Mouse (Mus musculus): Measurements from ENCODE around the gene Mbd3.
"Not testable (repeated sequence)": the region's sequence is repeated elsewhere in the genome, so short reads cannot be mapped to it uniquely, and the experiment has no call there.

Gene Mbd3

DNA sequence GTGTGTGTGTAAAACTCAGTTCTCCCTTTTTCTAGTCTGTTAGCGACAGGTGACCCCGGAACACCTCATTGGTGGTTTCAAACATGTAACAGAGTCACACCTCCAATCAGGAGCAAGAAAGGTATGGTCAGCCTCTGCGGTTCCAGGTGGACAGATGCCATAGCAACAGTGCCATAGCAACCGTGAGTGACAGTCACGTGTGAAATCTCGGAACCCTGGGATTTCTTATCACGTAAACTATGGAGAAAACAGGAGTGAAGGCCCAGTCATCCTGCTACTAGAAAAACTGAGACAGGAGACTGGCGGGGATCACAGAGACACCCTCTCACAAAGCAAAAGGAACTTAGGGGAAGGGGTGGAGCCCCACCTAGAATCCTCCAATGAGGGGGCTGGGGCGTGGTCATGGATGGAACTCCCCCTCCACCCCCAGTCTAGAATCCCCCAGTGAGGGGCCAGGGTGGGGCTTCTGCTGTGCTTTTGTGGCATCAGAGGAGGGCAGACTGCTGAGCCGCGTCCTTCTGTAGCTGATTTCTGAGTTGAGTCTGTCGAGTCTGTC is 27.9 kb downstream of the Mbd3 start:
- DNase-seq (ENCODE audit: low spot score in 2 of 2), result peak; percentile 69 to 86

DNA sequence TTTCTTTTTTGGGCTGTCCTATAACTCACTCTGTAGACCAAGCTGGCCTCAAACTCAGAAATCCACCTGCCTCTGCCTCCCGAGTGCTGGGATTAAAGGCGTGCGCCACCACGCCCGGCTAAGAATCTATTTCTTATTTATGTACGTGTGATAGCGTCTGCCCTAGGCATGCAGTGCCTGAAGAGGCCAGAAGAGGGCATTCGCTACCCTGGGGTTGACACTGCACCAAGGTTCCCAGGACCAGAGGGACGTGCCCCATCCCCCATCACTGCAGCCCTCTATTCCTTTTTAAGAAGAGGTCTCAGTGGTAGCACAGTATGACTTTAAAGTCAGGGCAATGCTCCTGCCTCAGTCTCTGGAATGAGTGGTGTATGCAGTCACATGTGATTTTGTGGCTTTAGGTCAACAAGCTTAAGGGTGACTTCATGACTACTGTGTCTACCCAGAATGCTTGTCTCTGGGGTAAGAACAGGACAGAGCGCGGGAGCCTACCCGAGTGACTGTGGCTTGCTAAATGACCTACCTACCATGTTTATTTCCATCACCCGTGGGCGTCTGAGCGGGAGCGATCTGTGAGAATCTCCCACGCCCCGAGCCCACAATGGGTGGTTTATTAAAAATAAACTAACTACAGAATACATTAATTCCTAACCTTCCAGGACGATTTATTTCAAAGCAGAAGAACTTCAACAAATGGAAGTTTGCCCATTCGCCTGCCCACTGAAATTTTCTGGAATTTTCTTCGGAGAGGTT is 29.2 kb downstream of the Mbd3 start:
- DNase-seq (ENCODE audit: low spot score in 2 of 2), result peak in 1 of 2 experiments; percentile 37

DNA sequence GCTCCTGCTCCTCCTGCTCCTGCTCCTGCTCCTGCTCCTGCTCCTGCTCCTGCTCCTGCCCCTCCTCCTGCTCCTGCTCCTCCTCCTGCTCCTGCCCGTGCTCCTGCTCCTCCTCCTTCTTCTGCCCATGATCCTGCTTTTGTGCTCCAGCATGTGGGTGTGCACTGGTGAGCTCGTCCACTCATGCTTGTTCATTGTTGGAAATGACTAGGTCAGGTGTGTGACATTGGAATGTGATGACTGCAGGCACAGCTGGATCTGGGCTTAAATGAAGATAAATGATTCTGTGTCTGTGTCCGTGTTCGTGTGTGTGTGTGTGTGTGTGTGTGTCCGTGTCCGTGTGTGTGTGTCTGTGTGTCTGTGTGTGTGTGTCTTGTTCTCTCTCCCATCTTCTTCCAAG is 31.0 kb downstream of the Mbd3 start:
- no peak for DNase-seq (ENCODE audit: low spot score in 2 of 2)

DNA sequence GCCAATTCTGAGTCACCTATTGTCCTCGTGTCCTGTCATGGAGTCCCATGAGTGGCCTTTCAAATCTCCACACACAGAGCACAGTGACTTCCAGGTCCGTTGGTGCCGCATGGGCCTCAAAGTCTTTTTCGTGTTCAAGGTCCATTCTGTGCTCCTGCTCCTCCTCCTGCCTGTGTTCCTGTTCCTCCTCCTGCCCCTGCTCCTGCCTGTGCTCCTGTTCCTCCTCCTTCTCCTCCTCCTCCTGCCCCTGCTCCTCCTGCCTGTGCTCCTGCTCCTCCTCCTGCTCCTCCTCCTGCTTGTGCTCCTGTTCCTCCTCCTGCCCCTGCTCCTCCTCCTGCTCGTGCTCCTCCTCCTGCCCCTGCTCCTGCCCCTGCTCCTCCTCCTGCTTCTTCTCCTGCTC is 31.4 kb downstream of the Mbd3 start:
- DNase-seq (ENCODE audit: low spot score in 2 of 2), result no peak

DNA sequence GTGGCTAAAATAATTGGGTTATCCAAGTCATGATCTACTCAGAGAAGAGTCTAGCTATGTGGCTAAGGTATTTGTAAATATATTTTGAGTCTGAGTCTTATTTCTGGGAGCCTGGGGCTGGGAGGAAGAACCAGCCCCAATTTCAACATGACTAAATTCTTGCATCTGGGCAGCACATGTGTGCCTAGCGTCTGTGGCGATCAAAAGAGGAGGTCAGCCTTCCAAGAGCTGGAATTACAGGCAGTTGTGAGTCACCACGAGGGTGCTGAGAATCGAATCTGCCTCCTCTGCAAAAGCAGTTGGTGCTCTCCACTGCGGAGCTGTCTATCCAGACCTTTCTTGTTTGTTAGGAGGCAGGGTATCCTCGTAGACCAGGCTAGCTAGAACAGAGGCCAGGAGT is 33.6 kb downstream of the Mbd3 start:
- DNase-seq (ENCODE audit: low spot score in 2 of 2), result no peak

DNA sequence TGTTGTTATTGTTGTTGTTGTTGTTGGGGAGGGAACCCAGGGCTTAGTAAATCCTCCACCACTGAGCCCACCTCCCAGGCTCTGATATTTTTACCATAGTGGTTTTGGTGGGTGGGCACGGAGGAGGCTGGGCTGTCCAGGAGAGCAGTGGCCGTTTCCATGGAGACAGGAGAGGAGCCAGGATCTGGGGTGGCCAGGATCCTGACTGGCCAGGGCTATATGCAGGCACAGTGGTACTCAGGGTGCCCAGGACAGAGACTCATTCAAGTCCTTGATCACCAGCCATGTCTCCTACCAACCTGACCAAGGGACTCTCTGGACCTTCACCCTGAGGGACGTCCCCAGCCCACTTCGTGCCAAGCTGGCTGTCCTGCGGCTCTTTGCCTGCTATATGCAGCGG is 35.6 kb downstream of the Mbd3 start:
- no peak for DNase-seq (ENCODE audit: low spot score in 2 of 2)

DNA sequence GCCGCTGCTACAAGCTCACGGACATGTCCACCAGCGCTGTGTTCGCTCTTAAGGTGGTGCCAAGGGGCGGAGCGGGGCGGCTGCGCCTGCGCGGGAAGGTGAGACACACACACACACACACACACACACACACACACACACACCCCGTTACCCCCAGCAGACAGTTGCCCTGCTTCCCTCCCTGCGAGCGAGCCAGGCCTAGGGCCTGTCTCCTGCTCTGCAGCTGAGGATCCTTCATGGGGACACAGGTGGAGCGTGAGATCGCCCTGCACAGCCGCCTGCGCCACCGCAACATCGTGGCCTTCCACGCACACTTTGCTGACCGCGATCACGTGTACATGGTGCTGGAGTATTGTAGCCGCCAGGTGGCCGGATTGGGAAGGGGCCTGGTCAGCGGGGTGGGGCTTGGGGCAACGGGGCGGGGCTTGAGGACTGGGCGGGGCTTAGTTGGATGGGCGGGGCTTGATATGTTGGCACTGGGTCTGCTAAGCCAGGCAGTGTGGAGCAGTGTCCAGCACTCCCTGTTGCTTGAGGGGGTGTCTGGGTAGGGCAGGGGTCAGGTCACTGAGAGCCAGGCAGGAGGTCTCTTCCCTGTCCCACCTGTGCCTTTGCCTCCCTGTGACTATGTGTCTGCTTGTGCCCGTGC is 41.2 kb downstream of the Mbd3 start:
- no peak for DNase-seq (ENCODE audit: low spot score in 2 of 2)

DNA sequence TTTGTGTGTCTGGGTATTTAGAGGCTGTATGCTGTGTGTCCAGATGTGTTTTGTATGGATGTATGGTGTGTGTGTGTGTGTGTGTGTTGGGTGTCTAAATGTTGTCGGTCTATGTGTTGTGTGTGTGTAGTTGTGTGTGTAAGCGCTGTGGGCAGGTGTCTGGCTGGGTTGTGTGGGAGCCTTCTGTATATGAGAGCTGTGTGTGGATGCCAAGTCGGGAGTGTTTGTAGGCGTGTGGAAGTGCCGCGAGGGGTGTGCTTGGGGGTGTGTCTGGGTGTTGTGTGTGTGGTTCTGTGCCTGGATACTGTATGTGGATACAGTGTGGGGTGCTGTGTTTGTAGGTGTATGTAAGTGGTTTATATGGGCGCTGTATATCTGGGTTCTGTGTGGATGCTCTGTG is 42.0 kb downstream of the Mbd3 start:
- no peak for DNase-seq (ENCODE audit: low spot score in 2 of 2)

DNA sequence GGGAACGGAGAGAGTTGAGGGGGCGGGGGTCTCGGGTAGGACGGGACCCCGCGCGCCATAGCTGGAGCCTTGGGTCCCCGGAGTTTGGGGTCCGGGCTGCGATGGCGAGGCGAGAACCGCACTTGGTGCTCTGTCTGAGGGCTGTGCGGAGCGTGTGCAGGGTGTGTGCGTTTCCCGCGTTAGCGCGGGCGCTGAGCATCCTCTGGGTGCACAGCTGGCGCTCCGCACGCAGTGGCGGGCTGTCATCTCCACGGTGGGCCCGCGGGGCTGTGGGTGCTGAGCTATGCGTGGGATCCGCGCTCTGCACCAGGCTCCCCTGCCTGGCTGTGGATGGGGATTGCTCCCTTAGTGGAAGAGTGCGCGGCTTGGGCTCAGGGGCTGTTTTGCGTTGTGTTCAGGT is 42.6 kb downstream of the Mbd3 start:
- no peak for DNase-seq (ENCODE audit: low spot score in 2 of 2)

DNA sequence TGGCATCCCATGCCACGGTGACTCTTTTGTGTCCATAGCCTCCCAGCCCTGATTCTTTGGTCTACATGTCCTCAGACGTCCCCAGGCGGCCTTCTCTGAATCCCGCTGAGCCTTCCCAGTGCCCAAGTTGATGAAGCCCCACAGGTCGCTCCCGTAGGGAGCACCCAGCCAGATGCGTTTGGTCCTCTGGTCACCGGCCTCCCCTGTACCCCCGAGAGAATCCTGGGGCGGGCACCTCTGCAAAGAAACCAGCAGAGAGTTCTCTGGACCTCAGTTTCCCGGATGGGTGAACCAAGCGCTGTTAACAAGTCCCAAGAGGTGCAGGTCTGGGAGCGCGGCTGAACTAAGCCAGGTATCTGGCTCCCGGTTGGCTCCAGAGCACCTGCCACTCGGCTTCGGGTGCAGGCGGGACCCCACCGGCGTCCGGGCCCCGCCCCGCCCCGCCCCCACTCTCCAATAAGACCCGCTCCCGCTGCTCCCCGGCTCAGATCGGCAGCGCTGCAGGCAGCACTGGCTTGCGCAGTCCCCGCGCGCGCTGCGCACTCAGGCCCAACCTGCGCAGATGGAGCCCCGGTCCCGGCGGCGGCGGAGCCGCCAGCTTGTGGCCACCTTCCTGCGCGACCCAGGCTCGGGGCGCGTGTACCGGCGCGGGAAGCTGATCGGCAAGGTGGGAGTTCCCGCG is 43.2 kb downstream of the Mbd3 start, which contains the start of gene Plk5:
Gene Plk5, plus strand, starts transcription at position 459 of the 682 bp plus-strand sequence.
- no peak for DNase-seq (ENCODE audit: low spot score in 2 of 2)

DNA sequence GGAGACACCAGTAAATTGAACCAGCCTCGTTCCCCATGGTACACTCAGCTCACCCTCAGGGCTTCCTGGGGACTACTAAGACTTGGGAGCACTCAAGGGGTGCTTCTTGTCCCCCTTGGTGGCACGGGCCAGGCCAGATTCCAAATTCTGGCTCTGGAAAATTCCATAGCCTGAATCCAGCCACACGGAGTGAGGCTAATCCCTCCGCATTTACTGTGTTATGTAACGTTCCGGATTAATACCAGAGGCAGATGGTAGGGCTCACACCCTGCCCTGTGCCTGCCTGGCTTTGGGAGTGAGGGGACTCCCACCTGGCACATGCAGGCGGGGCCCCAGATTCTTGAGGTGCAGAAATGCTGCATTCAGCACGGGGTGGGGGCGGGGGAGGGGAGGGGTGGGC is 43.9 kb downstream of the Mbd3 start:
- DNase-seq (ENCODE audit: low spot score in 2 of 2), result no peak

DNA sequence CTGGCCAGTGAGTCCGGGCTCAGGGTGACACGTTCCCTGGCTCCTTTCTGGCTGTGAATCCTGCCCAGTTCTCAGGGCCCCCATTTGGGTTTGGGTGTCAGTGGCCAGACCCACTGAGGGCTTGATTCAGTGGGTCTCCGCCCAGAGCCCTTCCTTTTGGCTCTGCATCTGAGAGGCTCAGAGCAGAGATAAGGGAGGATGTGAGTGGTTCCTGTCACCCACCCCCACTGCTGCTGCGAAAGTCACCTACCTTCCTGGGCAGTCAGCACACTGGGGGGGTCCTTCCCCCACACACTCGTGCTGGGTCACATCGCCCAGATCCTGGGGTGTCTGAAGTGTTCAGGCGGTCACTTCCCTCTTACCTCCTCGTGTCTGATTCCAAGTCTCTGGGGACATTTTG is 46.6 kb downstream of the Mbd3 start:
- DNase-seq (ENCODE audit: low spot score in 2 of 2), result no peak

DNA sequence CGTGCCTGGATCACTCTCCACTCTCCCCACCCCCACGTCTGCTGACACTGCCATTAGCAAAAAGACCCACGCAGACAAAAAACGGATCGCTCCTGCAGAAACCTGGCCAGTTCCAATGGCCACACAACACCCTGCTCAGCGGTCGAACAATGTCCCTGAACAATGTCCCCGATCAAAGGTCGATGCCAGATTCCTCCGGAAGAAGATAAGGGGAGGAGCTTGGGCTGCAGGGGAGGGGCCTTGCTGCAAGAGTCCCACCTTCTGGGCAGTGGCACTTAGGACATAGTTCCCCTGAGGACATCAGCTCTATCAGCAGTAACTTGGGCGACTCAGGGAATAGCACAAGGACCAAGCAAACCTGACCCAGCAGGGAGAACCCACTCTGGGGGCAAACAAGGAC is 47.5 kb downstream of the Mbd3 start:
- no peak for DNase-seq (ENCODE audit: low spot score in 2 of 2)

DNA sequence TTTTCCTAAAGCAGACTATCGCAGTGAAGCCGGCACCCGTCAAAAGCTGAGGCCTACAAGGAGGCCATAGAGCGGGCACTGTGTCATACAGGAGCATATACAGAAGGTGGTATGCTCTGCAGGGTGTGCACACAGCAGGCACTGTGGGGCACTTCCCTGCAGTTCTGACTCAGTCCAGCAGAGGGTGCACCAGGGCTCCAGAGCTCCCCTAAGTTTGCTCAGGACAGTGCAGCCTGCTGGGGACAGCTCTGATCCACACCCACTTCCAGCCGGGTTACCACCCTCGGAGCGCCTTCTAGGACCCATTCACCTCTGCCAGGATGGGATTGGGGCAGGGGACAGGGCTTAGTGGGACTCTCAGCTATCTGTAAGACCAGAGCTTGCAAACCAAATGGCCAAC is 49.1 kb downstream of the Mbd3 start:
- DNase-seq (ENCODE audit: low spot score in 2 of 2), result peak; percentile 74 to 84

DNA sequence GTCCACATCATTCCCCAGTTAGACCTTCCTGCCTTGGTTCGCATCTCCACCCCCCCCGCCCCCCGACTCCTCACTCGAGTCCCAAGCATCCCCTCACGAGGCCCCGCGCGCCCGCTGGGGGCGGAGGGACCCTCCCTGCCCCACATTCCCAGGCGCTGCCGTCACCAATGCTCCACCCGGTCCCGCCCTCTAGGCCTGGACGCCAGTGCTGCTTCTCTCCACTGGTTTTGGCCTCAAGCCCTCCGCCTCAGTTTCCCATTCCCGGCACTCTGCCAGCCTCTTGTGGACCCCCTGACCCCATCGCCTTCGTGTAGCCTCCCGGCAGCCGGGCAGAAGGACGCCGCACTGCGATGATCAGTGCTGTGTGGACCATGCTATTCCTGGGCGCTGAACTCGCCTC is 50.4 kb downstream of the Mbd3 start:
- no peak for DNase-seq (ENCODE audit: low spot score in 2 of 2)

DNA sequence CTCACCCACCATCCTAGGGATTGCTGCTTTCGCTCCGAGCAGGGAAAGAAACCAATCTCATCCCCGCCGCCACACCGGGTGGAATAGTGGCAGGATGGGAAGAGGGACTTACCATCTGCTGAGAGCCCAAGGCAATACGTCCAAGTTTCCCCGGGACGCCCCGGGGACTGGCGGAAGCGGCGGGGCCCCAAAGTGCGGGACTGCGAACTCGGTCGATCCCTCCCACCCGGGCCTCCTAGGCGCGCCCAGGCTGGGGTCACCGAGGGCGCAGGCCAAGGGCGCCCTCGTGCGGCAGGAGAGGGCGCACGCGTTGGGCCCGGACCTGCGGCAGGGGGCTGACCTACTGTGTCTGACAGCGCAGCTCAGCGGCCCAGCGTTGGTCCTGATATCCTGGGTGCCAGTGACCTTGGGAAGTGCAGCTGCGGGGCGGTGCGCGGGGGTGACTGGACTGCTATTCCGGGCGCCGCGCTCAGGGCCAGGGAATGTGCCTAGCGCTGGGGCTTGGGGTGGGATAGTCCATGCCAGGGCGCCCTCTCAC is 51.0 kb downstream of the Mbd3 start, which contains the start of gene Adamtsl5:
Gene Adamtsl5, minus strand, starts transcription at position 169 of the 538 bp plus-strand sequence.
- peak; percentile 38 to 69 for DNase-seq (ENCODE audit: low spot score in 2 of 2)

DNA sequence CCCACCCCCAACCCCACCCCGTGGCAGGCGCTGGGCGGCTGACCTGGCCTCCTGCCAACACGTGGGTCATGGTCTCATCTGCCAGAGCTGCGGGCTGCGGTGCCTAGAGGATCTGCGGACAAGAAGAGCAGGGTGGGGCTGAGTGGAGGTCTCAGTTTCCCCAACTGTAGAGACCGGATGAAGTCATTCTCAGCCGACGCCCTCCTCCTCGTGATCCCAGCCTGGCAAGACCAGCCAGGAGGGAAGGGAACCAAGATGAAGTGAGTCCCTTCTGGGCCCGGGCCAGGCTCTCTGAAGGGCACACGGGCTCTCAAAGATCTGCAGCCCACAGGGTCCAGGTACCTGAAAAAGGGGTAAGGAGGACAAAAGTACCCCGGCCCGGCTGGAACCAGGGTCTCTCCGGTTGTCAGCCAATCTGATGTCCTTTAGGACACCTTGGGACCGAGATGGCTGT is 51.8 kb downstream of the Mbd3 start:
- no peak for DNase-seq (ENCODE audit: low spot score in 2 of 2)

DNA sequence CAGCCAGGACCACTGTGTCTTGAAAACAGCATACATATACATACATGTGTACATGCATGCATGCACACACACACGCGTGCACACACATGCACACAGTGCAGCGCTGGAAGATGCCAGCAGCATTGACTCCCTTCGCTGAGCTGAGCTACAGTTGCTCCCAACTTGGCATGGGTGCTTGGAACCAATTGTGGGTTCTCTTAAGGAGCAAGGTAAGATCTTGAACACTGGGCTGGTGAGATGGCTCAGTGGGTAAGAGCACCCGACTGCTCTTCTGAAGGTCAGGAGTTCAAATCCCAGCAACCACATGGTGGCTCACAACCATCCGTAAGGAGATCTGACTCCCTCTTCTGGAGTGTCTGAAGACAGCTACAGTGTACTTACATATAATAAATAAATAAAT is 53.4 kb downstream of the Mbd3 start:
- not testable (repeated sequence) for DNase-seq (ENCODE audit: low spot score in 2 of 2)

DNA sequence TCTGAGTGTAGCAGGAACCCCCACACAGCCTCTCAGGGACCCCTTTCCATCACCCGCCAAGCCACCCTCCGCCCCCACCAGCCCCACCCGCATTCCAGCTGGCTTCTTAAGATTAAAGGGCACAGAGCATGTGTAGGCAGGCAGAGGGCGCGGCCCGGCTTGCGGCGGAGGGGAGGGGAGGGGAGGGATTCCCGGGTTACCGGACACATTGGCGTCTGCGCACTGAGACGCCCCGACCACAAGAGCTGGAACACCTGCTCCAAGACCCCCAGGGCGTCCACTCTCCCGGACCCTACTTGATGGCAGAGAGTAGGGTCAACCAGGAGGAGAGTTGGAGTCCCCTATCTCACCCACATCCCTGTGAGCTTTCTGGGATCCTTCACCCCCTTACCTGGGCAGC is 54.2 kb downstream of the Mbd3 start:
- no peak for DNase-seq (ENCODE audit: low spot score in 2 of 2)

DNA sequence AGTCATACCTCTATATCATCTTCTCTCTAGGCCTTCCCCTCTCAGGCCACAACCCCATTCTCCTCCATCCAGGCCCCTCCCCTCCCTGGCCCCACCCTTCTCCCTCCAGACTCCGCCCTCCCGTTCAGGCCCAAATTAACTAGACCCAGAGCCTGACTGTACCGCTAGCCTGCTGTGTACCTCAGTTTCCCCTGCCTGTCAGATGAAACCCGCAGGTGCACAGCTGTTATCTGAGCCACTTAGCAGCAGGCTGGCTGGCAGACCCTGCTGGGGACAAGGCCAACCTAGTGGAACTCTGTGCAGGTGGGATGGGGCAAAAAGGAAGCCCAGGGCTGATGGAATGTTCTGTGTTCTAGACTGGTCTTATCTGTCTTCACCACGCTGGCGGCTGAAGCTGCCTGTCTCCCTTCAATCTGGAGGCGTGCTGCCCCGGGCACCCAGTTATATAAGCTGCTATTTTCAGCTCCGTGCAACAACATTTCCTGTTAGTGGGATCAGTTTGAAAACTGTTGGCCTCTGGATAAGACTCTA is 55.2 kb downstream of the Mbd3 start:
- no peak for DNase-seq (ENCODE audit: low spot score in 2 of 2)

DNA sequence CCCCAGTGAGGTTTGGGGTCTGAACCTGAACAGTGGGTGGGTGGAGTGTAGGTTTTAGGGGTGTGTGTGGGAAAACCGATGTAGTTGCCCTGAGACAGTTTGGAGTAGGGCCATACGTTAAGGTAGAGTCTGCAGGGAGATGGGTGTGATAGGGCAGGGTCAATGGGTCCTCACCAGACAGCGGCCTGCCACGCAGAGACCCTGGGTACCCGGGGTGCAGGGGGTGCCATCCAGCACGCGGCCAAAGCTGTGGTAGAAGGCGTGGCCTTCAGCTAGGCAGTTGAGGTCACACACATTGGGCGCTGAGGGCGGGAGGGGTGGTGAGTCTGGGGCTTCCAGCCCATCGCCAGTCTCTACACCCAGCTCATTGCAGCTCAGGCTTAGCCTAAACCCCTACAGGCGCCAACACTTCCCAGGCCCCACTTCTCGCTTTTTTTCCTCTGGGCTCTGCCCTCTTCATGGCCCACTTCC is 55.9 kb downstream of the Mbd3 start:
- DNase-seq (ENCODE audit: low spot score in 2 of 2), result no peak
